Mouse (Mus musculus): ENCODE measurements at regions not wholly inside any gene's neighbourhood (a gene's known extent, or its start where the extent isn't known, plus 50 kb on each side); places are given as distances from the start of the nearest gene placed in this dataset.

DNA sequence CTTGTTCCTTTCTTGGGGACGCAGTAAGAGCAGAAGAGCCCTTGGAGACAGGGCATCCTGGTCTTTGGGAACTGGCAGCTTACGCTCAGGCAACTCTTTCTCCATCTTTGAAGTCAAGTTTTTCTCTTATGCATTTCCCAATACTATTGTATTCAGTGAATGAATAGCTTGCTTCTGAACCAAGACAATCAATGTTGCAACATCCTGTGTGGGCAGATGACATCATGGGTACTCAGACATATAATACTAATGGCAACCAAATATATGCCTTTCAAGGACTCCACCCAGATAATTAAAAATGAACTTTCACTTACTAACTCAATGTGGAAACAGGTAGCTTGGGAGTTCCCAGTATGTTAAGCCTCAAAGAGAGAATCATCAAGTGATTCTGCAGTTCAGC is 104.6 kb downstream of the Ngf start:
- Histone ChIP-seq H3K27me3 (ENCODE audit: control insufficient read depth, insufficient read depth, low read length) (no peaks in the 10 kb centered on the region), H3K4me2 (ENCODE audit: low read depth, severe bottlenecking) (no peak overlapping the region), H3K4me1 (ENCODE audit: control insufficient read depth, insufficient read depth, low read length) (no peaks in the 10 kb centered on the region), H3K27ac (replicated peaks; ENCODE audit: low read depth, low read length) (no peak overlapping the region), H3K36me3 (ENCODE audit: control insufficient read depth, insufficient read depth, low read length) (no peaks in the 10 kb centered on the region), H3K9ac (ENCODE audit: low read length) (no peak overlapping the region), H3K4me3 (ENCODE audit: low read depth, low read length) (no peak overlapping the region), H3K9me3 (ENCODE audit: control insufficient read depth, low read length) (no peaks in the 10 kb centered on the region)
- DNase-seq (ENCODE audit: low spot score): no peak
- ATAC-seq (ENCODE audit: insufficient number of reproducible peaks, low FRiP score, low TSS enrichment, low read depth): no peak
- WGBS: 94% methylated on average over 2 of the region's 2 CpGs

DNA sequence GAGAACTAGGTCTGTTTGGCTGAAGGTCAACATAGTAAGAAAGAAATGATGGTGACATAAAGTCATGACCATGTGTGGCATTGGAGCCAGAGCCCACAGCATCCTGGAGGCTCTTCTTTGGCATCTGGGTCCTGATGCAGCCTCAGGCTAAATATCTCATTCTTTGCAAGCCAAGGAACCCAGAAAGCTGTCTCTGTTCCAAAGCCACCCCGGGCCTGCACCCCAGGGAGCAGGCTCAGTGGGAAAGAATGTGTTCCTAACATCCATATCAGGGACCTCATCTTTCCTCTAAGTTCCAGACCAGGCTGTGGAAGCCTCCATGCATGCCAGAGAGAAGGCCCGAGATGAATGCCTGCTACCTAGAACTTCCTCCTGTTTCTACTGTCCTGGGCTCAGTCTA is 107.2 kb downstream of the Ngf start:
- no peak for DNase-seq (ENCODE audit: low spot score)
- H3K27me3 ChIP-seq (ENCODE audit: control insufficient read depth, insufficient read depth, low read length): no peaks in the 10 kb centered on the region
- H3K9me3 ChIP-seq (ENCODE audit: control insufficient read depth, low read length): no peaks in the 10 kb centered on the region
- H3K9ac ChIP-seq (ENCODE audit: low read length): no peak overlapping the region
- H3K4me2 ChIP-seq (ENCODE audit: low read depth, severe bottlenecking): no peak overlapping the region
- H3K27ac ChIP-seq (replicated peaks; ENCODE audit: low read depth, low read length): no peak overlapping the region
- 93% methylated on average over 2 of the region's 2 CpGs for WGBS
- peaks cover 3% of the 10 kb centered on the region; the same call in 1 of the 2 replicates for H3K4me1 ChIP-seq (ENCODE audit: control insufficient read depth, insufficient read depth, low read length)
- no peak for ATAC-seq (ENCODE audit: insufficient number of reproducible peaks, low FRiP score, low TSS enrichment, low read depth)
- H3K36me3 ChIP-seq (ENCODE audit: control insufficient read depth, insufficient read depth, low read length): no peaks in the 10 kb centered on the region
- H3K4me3 ChIP-seq (ENCODE audit: low read depth, low read length): no peak overlapping the region

DNA sequence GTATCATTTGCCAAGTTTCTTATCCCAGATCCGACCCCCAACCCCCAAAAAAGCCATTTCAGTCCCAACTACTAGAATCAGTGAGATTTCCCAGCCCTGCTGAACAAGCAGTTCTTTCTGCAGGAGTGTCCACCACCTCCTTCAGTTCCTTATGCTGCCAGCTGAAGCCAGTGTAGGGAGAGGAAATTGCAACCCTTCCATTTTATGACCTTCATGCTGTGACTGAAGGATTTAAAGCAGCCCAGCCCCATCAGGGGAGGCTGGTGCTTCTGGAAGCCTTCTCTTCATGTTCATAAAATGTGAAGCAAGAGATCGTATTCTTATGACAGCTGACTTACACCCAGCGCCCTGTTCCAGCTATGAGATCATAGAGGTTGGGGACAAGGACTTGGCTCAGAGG is 112.1 kb downstream of the Ngf start:
- H3K27me3 ChIP-seq (ENCODE audit: control insufficient read depth, insufficient read depth, low read length): no peaks in the 10 kb centered on the region
- WGBS: 29% methylated on average over 3 of the region's 3 CpGs

DNA sequence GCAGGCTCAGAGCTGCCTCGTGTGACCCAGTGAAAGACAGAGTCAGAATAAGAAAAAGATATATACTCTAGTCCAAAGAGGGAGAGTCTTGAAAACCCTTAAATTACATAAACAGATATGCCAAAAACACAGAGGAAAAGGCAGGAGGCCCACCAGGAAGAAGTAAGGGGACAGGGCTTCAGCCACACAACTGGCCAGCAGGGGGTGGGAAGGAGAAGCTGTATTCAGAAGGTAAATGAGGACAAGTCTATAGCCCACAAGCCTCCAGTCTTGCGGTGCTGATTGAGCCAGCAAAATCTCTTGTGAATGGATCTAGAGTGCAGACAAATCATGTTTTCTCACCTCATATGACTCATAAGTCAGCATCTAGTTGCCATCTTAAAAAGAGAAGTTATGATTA is 115.4 kb downstream of the Ngf start:
- no peak overlapping the region for H3K4me2 ChIP-seq (ENCODE audit: low read depth, severe bottlenecking)
- ATAC-seq (ENCODE audit: insufficient number of reproducible peaks, low FRiP score, low TSS enrichment, low read depth): no peak
- H3K27me3 ChIP-seq (ENCODE audit: control insufficient read depth, insufficient read depth, low read length): no peaks in the 10 kb centered on the region
- no peaks in the 10 kb centered on the region for H3K36me3 ChIP-seq (ENCODE audit: control insufficient read depth, insufficient read depth, low read length)
- no peak overlapping the region for H3K4me3 ChIP-seq (ENCODE audit: low read depth, low read length)
- H3K27ac ChIP-seq (replicated peaks; ENCODE audit: low read depth, low read length): no peak overlapping the region
- no peak overlapping the region for H3K9ac ChIP-seq (ENCODE audit: low read length)
- no peaks in the 10 kb centered on the region for H3K9me3 ChIP-seq (ENCODE audit: control insufficient read depth, low read length)
- WGBS: 74% methylated on average over 2 of the region's 2 CpGs
- H3K4me1 ChIP-seq (ENCODE audit: control insufficient read depth, insufficient read depth, low read length): peaks cover 7% of the 10 kb centered on the region
- no peak for DNase-seq (ENCODE audit: low spot score)

More for the DNA sequence above, 112.1 kb downstream of the Ngf start:
- no peaks in the 10 kb centered on the region for H3K9me3 ChIP-seq (ENCODE audit: control insufficient read depth, low read length)
- peak; percentile 48 for DNase-seq (ENCODE audit: low spot score)
- peaks cover 7% of the 10 kb centered on the region for H3K4me1 ChIP-seq (ENCODE audit: control insufficient read depth, insufficient read depth, low read length)
- 0 out of 2 replicates have a peak overlapping the region, but pooled peaks have one; percentile 14 for H3K27ac ChIP-seq (replicated peaks; ENCODE audit: low read depth, low read length)
- peak; percentile 47; the same call in 1 of the 2 replicates for ATAC-seq (ENCODE audit: insufficient number of reproducible peaks, low FRiP score, low TSS enrichment, low read depth)
- H3K4me3 ChIP-seq (ENCODE audit: low read depth, low read length): no peak overlapping the region
- H3K36me3 ChIP-seq (ENCODE audit: control insufficient read depth, insufficient read depth, low read length): no peaks in the 10 kb centered on the region
- H3K4me2 ChIP-seq (ENCODE audit: low read depth, severe bottlenecking): no peak overlapping the region
- H3K9ac ChIP-seq (ENCODE audit: low read length): no peak overlapping the region

DNA sequence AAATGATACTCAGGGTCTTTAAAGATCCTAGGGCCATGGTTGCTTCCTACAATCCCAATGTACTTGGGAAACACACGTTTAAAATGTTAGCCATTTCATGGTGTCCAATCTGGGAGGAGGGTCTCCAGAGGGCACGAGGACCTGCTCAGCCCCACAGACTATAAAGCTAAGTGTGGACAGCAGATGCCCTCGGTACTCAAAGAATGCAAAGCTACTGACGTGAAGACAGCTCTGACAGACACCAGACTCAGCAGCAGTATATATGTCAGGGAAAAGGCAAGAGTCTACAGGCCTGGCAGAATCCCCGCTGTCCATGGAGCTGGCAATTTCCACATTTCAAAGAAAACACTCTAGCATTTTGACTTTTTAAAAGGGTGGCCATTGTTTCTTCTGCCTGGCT is 116.5 kb downstream of the Ngf start:
- WGBS: 22% methylated on average over 5 of the region's 5 CpGs
- DNase-seq (ENCODE audit: low spot score): no peak

DNA sequence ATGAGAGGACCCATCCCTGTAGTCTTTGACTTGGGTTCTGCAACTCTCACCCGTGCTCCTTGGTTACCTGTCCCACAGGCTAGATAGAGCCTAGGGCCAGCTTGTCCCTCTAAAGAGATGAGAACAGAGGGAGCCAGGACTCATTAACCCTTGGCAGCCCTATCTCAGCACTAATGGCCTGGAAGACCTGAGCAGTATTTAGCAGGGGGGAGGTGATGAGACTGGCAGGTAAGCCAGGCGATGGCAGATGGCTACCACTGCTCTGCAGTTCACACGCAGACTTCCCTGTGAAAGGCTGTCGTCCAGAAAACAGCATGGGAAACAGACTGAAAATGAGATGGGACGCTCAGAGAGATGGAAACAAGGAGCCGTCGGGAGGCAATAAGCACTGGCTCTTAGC is 122.3 kb downstream of the Ngf start:
- 65% methylated on average over 7 of the region's 7 CpGs for WGBS
- Histone ChIP-seq H3K27me3 (ENCODE audit: control insufficient read depth, insufficient read depth, low read length) (no peaks in the 10 kb centered on the region), H3K4me2 (ENCODE audit: low read depth, severe bottlenecking) (no peak overlapping the region), H3K9ac (ENCODE audit: low read length) (no peak overlapping the region), H3K4me3 (ENCODE audit: low read depth, low read length) (no peak overlapping the region), H3K36me3 (ENCODE audit: control insufficient read depth, insufficient read depth, low read length) (no peaks in the 10 kb centered on the region), H3K9me3 (ENCODE audit: control insufficient read depth, low read length) (no peaks in the 10 kb centered on the region), H3K4me1 (ENCODE audit: control insufficient read depth, insufficient read depth, low read length) (peaks cover 12% of the 10 kb centered on the region), H3K27ac (replicated peaks; ENCODE audit: low read depth, low read length) (no peak overlapping the region)
- ATAC-seq (ENCODE audit: insufficient number of reproducible peaks, low FRiP score, low TSS enrichment, low read depth) (no peak), DNase-seq (ENCODE audit: low spot score) (no peak)

More for the DNA sequence above, 116.5 kb downstream of the Ngf start:
- ATAC-seq (ENCODE audit: insufficient number of reproducible peaks, low FRiP score, low TSS enrichment, low read depth): no peak
- peaks cover 7% of the 10 kb centered on the region for H3K4me1 ChIP-seq (ENCODE audit: control insufficient read depth, insufficient read depth, low read length)
- H3K27ac ChIP-seq (replicated peaks; ENCODE audit: low read depth, low read length): no peak overlapping the region
- H3K36me3 ChIP-seq (ENCODE audit: control insufficient read depth, insufficient read depth, low read length): no peaks in the 10 kb centered on the region
- H3K4me3 ChIP-seq (ENCODE audit: low read depth, low read length): no peak overlapping the region
- no peak overlapping the region for H3K4me2 ChIP-seq (ENCODE audit: low read depth, severe bottlenecking)
- H3K9ac ChIP-seq (ENCODE audit: low read length): no peak overlapping the region
- no peaks in the 10 kb centered on the region for H3K9me3 ChIP-seq (ENCODE audit: control insufficient read depth, low read length)
- no peaks in the 10 kb centered on the region for H3K27me3 ChIP-seq (ENCODE audit: control insufficient read depth, insufficient read depth, low read length)

DNA sequence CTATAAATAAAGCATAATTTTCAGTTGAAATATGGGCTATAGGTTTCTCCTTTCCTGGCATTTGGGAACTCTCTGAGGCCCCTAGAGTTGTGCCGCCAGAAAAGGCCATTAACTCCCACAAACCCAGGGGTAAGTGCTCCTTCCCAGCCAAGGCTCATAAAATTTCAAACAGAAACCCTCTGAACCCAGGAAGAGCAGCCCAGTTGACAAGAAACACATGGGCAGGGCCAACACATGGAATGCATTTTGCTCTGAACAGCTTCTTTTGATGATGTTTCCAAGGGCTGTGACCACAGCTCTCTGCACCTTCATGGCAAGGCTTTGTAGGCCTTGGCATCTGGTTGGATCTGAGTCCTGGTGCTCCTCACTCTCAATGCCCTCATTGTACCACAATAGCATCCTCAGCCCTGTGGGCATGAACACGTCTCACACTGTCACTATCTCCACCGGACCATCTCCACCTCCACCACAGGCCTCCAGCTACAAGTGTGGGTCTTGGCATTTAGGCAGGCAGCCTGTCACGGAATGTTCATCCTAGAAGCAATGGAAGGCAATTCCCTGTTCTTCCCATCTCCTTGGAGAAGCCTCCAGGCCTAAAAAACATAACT is 127.3 kb downstream of the Ngf start:
- WGBS: 49% methylated on average over 4 of the region's 4 CpGs
- peak; percentile 77 for ATAC-seq (ENCODE audit: insufficient number of reproducible peaks, low FRiP score, low TSS enrichment, low read depth)
- Histone ChIP-seq H3K9ac (ENCODE audit: low read length) (no peak overlapping the region; the same call in 1 of the 2 replicates), H3K4me3 (ENCODE audit: low read depth, low read length) (no peak overlapping the region), H3K4me2 (ENCODE audit: low read depth, severe bottlenecking) (no peak overlapping the region), H3K9me3 (ENCODE audit: control insufficient read depth, low read length) (no peaks in the 10 kb centered on the region), H3K4me1 (ENCODE audit: control insufficient read depth, insufficient read depth, low read length) (peaks cover 18% of the 10 kb centered on the region), H3K27me3 (ENCODE audit: control insufficient read depth, insufficient read depth, low read length) (no peaks in the 10 kb centered on the region), H3K27ac (replicated peaks; ENCODE audit: low read depth, low read length) (peak overlapping the region; percentile 78), H3K36me3 (ENCODE audit: control insufficient read depth, insufficient read depth, low read length) (no peaks in the 10 kb centered on the region)
- peak; percentile 77 for DNase-seq (ENCODE audit: low spot score)

DNA sequence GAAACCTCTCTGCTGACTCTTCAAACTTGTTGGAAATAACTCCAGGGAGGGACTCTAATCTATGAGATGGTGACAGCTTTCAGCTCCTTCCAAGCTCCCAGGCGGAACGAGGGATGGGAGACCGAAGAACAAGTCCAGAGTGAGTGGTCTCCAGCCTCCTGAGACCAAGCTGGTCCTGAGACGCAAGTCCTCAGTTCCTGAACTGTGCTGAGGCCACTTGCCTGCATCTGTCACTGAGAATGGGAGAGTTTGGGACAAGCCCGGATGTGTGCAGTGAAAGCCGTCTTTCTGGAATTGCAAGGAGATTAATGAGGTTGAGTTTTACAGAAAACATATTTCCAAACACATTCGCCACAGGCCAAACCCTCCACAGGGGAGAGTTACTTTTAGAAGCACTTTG is 129.3 kb downstream of the Ngf start:
- DNase-seq (ENCODE audit: low spot score): no peak
- WGBS: 72% methylated on average over 7 of the region's 7 CpGs

DNA sequence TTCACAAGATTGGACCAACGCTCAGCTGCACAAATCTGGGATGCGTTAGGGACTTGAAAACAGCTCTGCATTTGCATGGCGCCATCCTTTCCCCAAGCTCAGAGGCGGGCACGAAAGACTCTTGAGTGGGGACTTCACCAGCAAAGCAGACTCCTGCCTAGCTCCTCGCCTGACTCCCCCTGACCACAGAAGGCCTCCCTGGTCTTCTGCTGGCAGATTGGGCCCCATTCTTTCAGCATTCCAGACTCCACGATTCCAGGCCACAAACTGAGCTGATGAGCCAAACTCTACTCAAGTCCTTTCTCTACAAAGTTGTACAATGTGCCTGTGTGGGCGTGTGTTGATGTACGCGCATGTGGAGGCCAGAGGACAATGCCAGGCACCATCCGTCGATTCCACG is 131.6 kb upstream of the Tspan2 start:
- Histone ChIP-seq H3K36me3 (ENCODE audit: control insufficient read depth, insufficient read depth, low read length) (no peaks in the 10 kb centered on the region), H3K9me3 (ENCODE audit: control insufficient read depth, low read length) (no peaks in the 10 kb centered on the region), H3K27me3 (ENCODE audit: control insufficient read depth, insufficient read depth, low read length) (no peaks in the 10 kb centered on the region), H3K4me3 (ENCODE audit: low read depth, low read length) (no peak overlapping the region), H3K9ac (ENCODE audit: low read length) (no peak overlapping the region), H3K27ac (replicated peaks; ENCODE audit: low read depth, low read length) (no peak overlapping the region), H3K4me2 (ENCODE audit: low read depth, severe bottlenecking) (no peak overlapping the region), H3K4me1 (ENCODE audit: control insufficient read depth, insufficient read depth, low read length) (0 out of 2 replicates have a peak, but pooled peaks cover 2% of the 10 kb centered on the region)
- DNase-seq (ENCODE audit: low spot score) (no peak), ATAC-seq (ENCODE audit: insufficient number of reproducible peaks, low FRiP score, low TSS enrichment, low read depth) (no peak)
- 92% methylated on average over 13 of the region's 13 CpGs for WGBS

More for the DNA sequence above, 129.3 kb downstream of the Ngf start:
- H3K27me3 ChIP-seq (ENCODE audit: control insufficient read depth, insufficient read depth, low read length): no peaks in the 10 kb centered on the region
- H3K9me3 ChIP-seq (ENCODE audit: control insufficient read depth, low read length): no peaks in the 10 kb centered on the region
- no peak overlapping the region for H3K27ac ChIP-seq (replicated peaks; ENCODE audit: low read depth, low read length)
- H3K4me1 ChIP-seq (ENCODE audit: control insufficient read depth, insufficient read depth, low read length): peaks cover 18% of the 10 kb centered on the region
- no peaks in the 10 kb centered on the region for H3K36me3 ChIP-seq (ENCODE audit: control insufficient read depth, insufficient read depth, low read length)
- H3K9ac ChIP-seq (ENCODE audit: low read length): no peak overlapping the region
- no peak for ATAC-seq (ENCODE audit: insufficient number of reproducible peaks, low FRiP score, low TSS enrichment, low read depth)
- no peak overlapping the region for H3K4me3 ChIP-seq (ENCODE audit: low read depth, low read length)
- no peak overlapping the region for H3K4me2 ChIP-seq (ENCODE audit: low read depth, severe bottlenecking)

Measured in limb, embryonic 11.5 days (tissue).